Mouse (Mus musculus): ENCODE data around the gene Hist1h2bf. TPM values are rescaled to one million over a fixed set of nuclear protein-coding genes. Genes with fewer than 3 reads are reported as not detected.
"Not testable (repeated sequence)": the region's sequence is repeated elsewhere in the genome, so short reads cannot be mapped to it uniquely, and the experiment has no call there.

The Hist1h2bf gene
- polyA plus RNA-seq, 1 experiment from 2014 or later = 2.0 TPM

GRCm38 (mm10) chr13:23605052-23605451 is 31.1 kb upstream of the Hist1h2bf start:
- ATAC-seq (ENCODE audit: insufficient number of reproducible peaks, low FRiP score) = no peak
- Histone ChIP-seq H3K4me3 (no peak overlapping the region), H3K27ac (ENCODE audit: poor library complexity, severe bottlenecking) (no peak overlapping the region), H3K9me3 (replicated peaks) (0 out of 2 replicates have a peak, but pooled peaks cover 2% of the 10 kb centered on the region), H3K4me1 (replicated peaks) (0 out of 2 replicates have a peak, but pooled peaks cover 3% of the 10 kb centered on the region), H3K9ac (no peak overlapping the region), H3K4me2 (no peak overlapping the region), H3K36me3 (no peaks in the 10 kb centered on the region), H3K27me3 (replicated peaks) (no peaks in the 10 kb centered on the region)
- WGBS = 81% methylated on average over 3 of the region's 3 CpGs

- WGBS = 85% methylated on average over 3 of the region's 3 CpGs
- Histone ChIP-seq H3K4me1 (replicated peaks) (0 out of 2 replicates have a peak, but pooled peaks cover 3% of the 10 kb centered on the region), H3K9me3 (replicated peaks) (0 out of 2 replicates have a peak, but pooled peaks cover 2% of the 10 kb centered on the region), H3K27me3 (replicated peaks) (no peaks in the 10 kb centered on the region), H3K4me3 (no peak overlapping the region), H3K36me3 (no peaks in the 10 kb centered on the region), H3K9ac (no peak overlapping the region), H3K4me2 (no peak overlapping the region), H3K27ac (ENCODE audit: poor library complexity, severe bottlenecking) (no peak overlapping the region)
- ATAC-seq (ENCODE audit: insufficient number of reproducible peaks, low FRiP score) = no peak
Observed at GRCm38 (mm10) chr13:23604452-23604851, 30.5 kb upstream of the Hist1h2bf start.

GRCm38 (mm10) chr13:23603182-23603699 is 29.2 kb upstream of the Hist1h2bf start:
- 47% methylated on average over 7 of the region's 7 CpGs for WGBS
- Histone ChIP-seq H3K36me3 (no peaks in the 10 kb centered on the region), H3K27ac (ENCODE audit: poor library complexity, severe bottlenecking) (no peak overlapping the region), H3K27me3 (replicated peaks) (no peaks in the 10 kb centered on the region), H3K9ac (no peak overlapping the region), H3K4me1 (replicated peaks) (0 out of 2 replicates have a peak, but pooled peaks cover 3% of the 10 kb centered on the region), H3K4me2 (no peak overlapping the region), H3K9me3 (replicated peaks) (0 out of 2 replicates have a peak, but pooled peaks cover 2% of the 10 kb centered on the region), H3K4me3 (no peak overlapping the region)
- no peak for ATAC-seq (ENCODE audit: insufficient number of reproducible peaks, low FRiP score)

- H3K27ac ChIP-seq (ENCODE audit: poor library complexity, severe bottlenecking) = no peak overlapping the region
- H3K36me3 ChIP-seq = no peaks in the 10 kb centered on the region
- H3K27me3 ChIP-seq (replicated peaks) = no peaks in the 10 kb centered on the region
- 6% methylated on average over 9 of the region's 9 CpGs for WGBS
- no peak overlapping the region for H3K4me3 ChIP-seq
- H3K4me1 ChIP-seq (replicated peaks) = peaks cover 11% of the 10 kb centered on the region; the same call in 1 of the 2 replicates
- no peak overlapping the region for H3K9ac ChIP-seq
- ATAC-seq (ENCODE audit: insufficient number of reproducible peaks, low FRiP score) = no peak
- H3K9me3 ChIP-seq (replicated peaks) = 0 out of 2 replicates have a peak, but pooled peaks cover 2% of the 10 kb centered on the region
- no peak overlapping the region for H3K4me2 ChIP-seq
Observed at GRCm38 (mm10) chr13:23597957-23598356, 24.0 kb upstream of the Hist1h2bf start.

- Histone ChIP-seq H3K9ac (no peak overlapping the region; the same call in 1 of the 2 replicates), H3K9me3 (replicated peaks) (no peaks in the 10 kb centered on the region), H3K27ac (ENCODE audit: poor library complexity, severe bottlenecking) (no peak overlapping the region), H3K4me2 (no peak overlapping the region), H3K27me3 (replicated peaks) (no peaks in the 10 kb centered on the region), H3K36me3 (no peaks in the 10 kb centered on the region), H3K4me1 (replicated peaks) (peaks cover 12% of the 10 kb centered on the region; the same call in 1 of the 2 replicates), H3K4me3 (no peak overlapping the region)
- 72% methylated on average over 7 of the region's 7 CpGs for WGBS
- ATAC-seq (ENCODE audit: insufficient number of reproducible peaks, low FRiP score) = no peak
Observed at GRCm38 (mm10) chr13:23595622-23596372, 21.8 kb upstream of the Hist1h2bf start.

- ATAC-seq (ENCODE audit: insufficient number of reproducible peaks, low FRiP score) = no peak
- 59% methylated on average over 2 of the region's 2 CpGs for WGBS
Observed at GRCm38 (mm10) chr13:23595185-23595584, 21.2 kb upstream of the Hist1h2bf start.

GRCm38 (mm10) chr13:23593051-23593770 is 19.2 kb upstream of the Hist1h2bf start:
- 63% methylated on average over 5 of the region's 5 CpGs for WGBS
- Histone ChIP-seq H3K27me3 (replicated peaks) (no peaks in the 10 kb centered on the region), H3K4me3 (no peak overlapping the region), H3K4me1 (replicated peaks) (peaks cover 12% of the 10 kb centered on the region; the same call in 1 of the 2 replicates), H3K9ac (no peak overlapping the region), H3K36me3 (no peaks in the 10 kb centered on the region), H3K27ac (ENCODE audit: poor library complexity, severe bottlenecking) (no peak overlapping the region; the same call in 1 of the 2 replicates), H3K9me3 (replicated peaks) (no peaks in the 10 kb centered on the region), H3K4me2 (no peak overlapping the region)
- ATAC-seq (ENCODE audit: insufficient number of reproducible peaks, low FRiP score) = no peak

More at GRCm38 (mm10) chr13:23595185-23595584, 21.2 kb upstream of the Hist1h2bf start:
- H3K27me3 ChIP-seq (replicated peaks) = no peaks in the 10 kb centered on the region
- H3K4me3 ChIP-seq = no peak overlapping the region
- no peaks in the 10 kb centered on the region for H3K9me3 ChIP-seq (replicated peaks)
- H3K27ac ChIP-seq (ENCODE audit: poor library complexity, severe bottlenecking) = no peak overlapping the region
- no peak overlapping the region for H3K9ac ChIP-seq
- no peak overlapping the region for H3K4me2 ChIP-seq
- H3K36me3 ChIP-seq = no peaks in the 10 kb centered on the region
- H3K4me1 ChIP-seq (replicated peaks) = peaks cover 12% of the 10 kb centered on the region; the same call in 1 of the 2 replicates

GRCm38 (mm10) chr13:23592614-23593013 is 18.6 kb upstream of the Hist1h2bf start:
- Histone ChIP-seq H3K4me2 (no peak overlapping the region), H3K27ac (ENCODE audit: poor library complexity, severe bottlenecking) (no peak overlapping the region), H3K36me3 (no peaks in the 10 kb centered on the region), H3K4me1 (replicated peaks) (peaks cover 12% of the 10 kb centered on the region; the same call in 1 of the 2 replicates), H3K4me3 (no peak overlapping the region), H3K27me3 (replicated peaks) (no peaks in the 10 kb centered on the region), H3K9ac (no peak overlapping the region), H3K9me3 (replicated peaks) (no peaks in the 10 kb centered on the region)
- 92% methylated on average over 7 of the region's 7 CpGs for WGBS
- ATAC-seq (ENCODE audit: insufficient number of reproducible peaks, low FRiP score) = no peak

GRCm38 (mm10) chr13:23591886-23592285 is 17.9 kb upstream of the Hist1h2bf start:
- ATAC-seq (ENCODE audit: insufficient number of reproducible peaks, low FRiP score); H3K9ac ChIP-seq: not testable (repeated sequence)
- WGBS = 64% methylated on average over 7 of the region's 7 CpGs

GRCm38 (mm10) chr13:23591206-23591605 is 17.2 kb upstream of the Hist1h2bf start:
- H3K36me3 ChIP-seq = no peaks in the 10 kb centered on the region
- H3K27me3 ChIP-seq (replicated peaks) = no peaks in the 10 kb centered on the region
- H3K4me1 ChIP-seq (replicated peaks) = peaks cover 15% of the 10 kb centered on the region; the same call in 1 of the 2 replicates
- no peak for ATAC-seq (ENCODE audit: insufficient number of reproducible peaks, low FRiP score)
- no peak overlapping the region for H3K27ac ChIP-seq (ENCODE audit: poor library complexity, severe bottlenecking)
- no peak overlapping the region for H3K9ac ChIP-seq
- no peaks in the 10 kb centered on the region for H3K9me3 ChIP-seq (replicated peaks)
- H3K4me2 ChIP-seq = no peak overlapping the region
- WGBS = 85% methylated on average over 7 of the region's 7 CpGs
- no peak overlapping the region for H3K4me3 ChIP-seq

More at GRCm38 (mm10) chr13:23591886-23592285, 17.9 kb upstream of the Hist1h2bf start:
- H3K4me2 ChIP-seq; H3K36me3 ChIP-seq; H3K4me3 ChIP-seq; H3K9me3 ChIP-seq (replicated peaks); H3K27me3 ChIP-seq (replicated peaks); H3K27ac ChIP-seq (ENCODE audit: poor library complexity, severe bottlenecking): not testable (repeated sequence)
- H3K4me1 ChIP-seq (replicated peaks) = peaks cover 12% of the 10 kb centered on the region; the same call in 1 of the 2 replicates

GRCm38 (mm10) chr13:23586940-23587225 is 12.9 kb upstream of the Hist1h2bf start:
- peak overlapping the region; percentile 46 for H3K4me3 ChIP-seq
- WGBS = 19% methylated on average over 1 of the region's 1 CpGs
- H3K27ac ChIP-seq (ENCODE audit: poor library complexity, severe bottlenecking) = peak overlapping the region; percentile 91
- ATAC-seq (ENCODE audit: insufficient number of reproducible peaks, low FRiP score) = no peak
- peak overlapping the region; percentile 68 for H3K4me2 ChIP-seq
- no peaks in the 10 kb centered on the region for H3K9me3 ChIP-seq (replicated peaks)
- H3K4me1 ChIP-seq (replicated peaks) = peaks cover 18% of the 10 kb centered on the region
- H3K9ac ChIP-seq = peak overlapping the region; percentile 67
- no peaks in the 10 kb centered on the region for H3K27me3 ChIP-seq (replicated peaks)
- H3K36me3 ChIP-seq = no peaks in the 10 kb centered on the region

Measured in heart, embryonic 12.5 days (tissue).